Mouse (Mus musculus) neural tube, embryonic 14.5 days (tissue): ENCODE data around the gene Spout1. TPM values are rescaled to one million over a fixed set of nuclear protein-coding genes. Genes with fewer than 3 reads are reported as not detected.
"Not testable (repeated sequence)": the region's sequence is repeated elsewhere in the genome, so short reads cannot be mapped to it uniquely, and the experiment has no call there.

ENCODE experiments used
- ATAC-seq: fragments of 200-750 bp; cut with Nextera tagmentation; 2 replicates; pipeline ENCODE4 v1.8.0; 2017; ENCODE audit warnings: low read depth, mild to moderate bottlenecking, moderate TSS enrichment, moderate library complexity
- H3K27ac ChIP-seq: fragments of 300-500 bp; sonication (generic); 2 replicates; pipeline ENCODE4 v1.5.1; 2014; ENCODE audit warnings: low read depth, mild to moderate bottlenecking, control low read depth, low read length, moderate library complexity, mixed read lengths
- H3K27me3 ChIP-seq: fragments of 300-500 bp; sonication (generic); 2 replicates; pipeline ENCODE4 v1.6.1; 2014; ENCODE audit warnings: low read length; ENCODE audit not compliant: control insufficient read depth, insufficient read depth
- H3K36me3 ChIP-seq: fragments of 300-500 bp; sonication (generic); 2 replicates; pipeline ENCODE4 v1.6.1; 2014; ENCODE audit warnings: low read length, mixed read lengths; ENCODE audit not compliant: control insufficient read depth, insufficient read depth
- H3K4me1 ChIP-seq: fragments of 300-500 bp; sonication (generic); 2 replicates; pipeline ENCODE4 v1.6.1; 2014; ENCODE audit warnings: low read length; ENCODE audit not compliant: control insufficient read depth, insufficient read depth
- H3K4me2 ChIP-seq: fragments of 300-500 bp; sonication (generic); 2 replicates; pipeline ENCODE4 v1.6.1; 2014; ENCODE audit warnings: mild to moderate bottlenecking, low read depth, low read length, control low read depth
- H3K4me3 ChIP-seq: fragments of 300-500 bp; sonication (generic); 2 replicates; pipeline ENCODE4 v1.5.1; 2014; ENCODE audit warnings: low read depth, low read length, control low read depth, mixed read lengths
- H3K9ac ChIP-seq: fragments of 300-500 bp; sonication (generic); replicated peaks from 2 replicates; pipeline ENCODE4 v1.6.1; 2014; ENCODE audit warnings: low read depth, mild to moderate bottlenecking, control low read depth, low read length, mixed read lengths
- H3K9me3 ChIP-seq: fragments of 300-500 bp; sonication (generic); 2 replicates; pipeline ENCODE4 v1.6.1; 2016; ENCODE audit warnings: low read length; ENCODE audit not compliant: control insufficient read depth
- WGBS: fragments of 180-500 bp; shearing (Covaris S2); extraction: QIAGEN DNeasy Blood & Tissue Kit; methylation state at CpG from one replicate; pipeline ENCODE4 v1.1.7; 2014; 5-methylcytosine and 5-hydroxymethylcytosine counted together
- polyA plus RNA-seq: library from polyadenylated mRNA; unstranded; fragments of >200 nt; fragmentation: Nextera tagmentation; extraction: Ambion mirVana; gene quantifications from 2 replicates; pipeline ENCODE4 v1.2.1, GENCODE M21; 2014

Gene Spout1
- polyA plus RNA-seq, 1 experiment from 2014 or later: 64.2 TPM

DNA sequence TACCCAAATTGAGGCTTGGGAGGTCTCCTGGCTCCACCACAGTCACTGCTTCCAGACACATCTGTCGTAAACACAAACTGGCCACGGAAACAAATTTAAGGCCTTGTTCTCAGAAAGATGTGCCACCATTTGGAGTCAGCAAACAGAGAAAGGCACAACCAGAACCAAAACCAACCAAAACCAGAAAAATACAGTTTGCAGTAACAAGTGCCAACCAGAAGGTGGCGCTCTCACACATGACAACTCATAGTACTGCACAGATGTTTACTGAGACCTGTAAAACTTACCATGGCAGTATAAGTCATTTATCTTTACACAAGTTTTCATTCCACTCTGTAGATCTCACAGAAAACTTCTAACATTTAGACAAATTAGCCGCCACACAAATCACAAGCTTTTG lies 11.6 kb downstream of the Spout1 start:
- Histone ChIP-seq H3K9me3 (no peaks in the 10 kb centered on the region), H3K4me3 (no peak overlapping the region), H3K4me2 (no peak overlapping the region), H3K27ac (no peak overlapping the region), H3K36me3 (no peaks in the 10 kb centered on the region), H3K9ac (no peak overlapping the region), H3K27me3 (no peaks in the 10 kb centered on the region), H3K4me1 (no peaks in the 10 kb centered on the region)
- ATAC-seq: no peak
- WGBS: 57% methylated on average over 4 of the region's 4 CpGs

- H3K27me3 ChIP-seq: no peaks in the 10 kb centered on the region
- H3K9me3 ChIP-seq: no peaks in the 10 kb centered on the region
- no peaks in the 10 kb centered on the region for H3K4me1 ChIP-seq
- no peak overlapping the region for H3K9ac ChIP-seq
- H3K4me3 ChIP-seq: no peak overlapping the region
- H3K36me3 ChIP-seq: no peaks in the 10 kb centered on the region
- no peak for ATAC-seq
- 60% methylated on average over 9 of the region's 9 CpGs for WGBS
- H3K4me2 ChIP-seq: no peak overlapping the region
- no peak overlapping the region for H3K27ac ChIP-seq
Measured at GRCm38 (mm10) chr2:30164340-30164932, 13.8 kb downstream of the Spout1 start.

DNA sequence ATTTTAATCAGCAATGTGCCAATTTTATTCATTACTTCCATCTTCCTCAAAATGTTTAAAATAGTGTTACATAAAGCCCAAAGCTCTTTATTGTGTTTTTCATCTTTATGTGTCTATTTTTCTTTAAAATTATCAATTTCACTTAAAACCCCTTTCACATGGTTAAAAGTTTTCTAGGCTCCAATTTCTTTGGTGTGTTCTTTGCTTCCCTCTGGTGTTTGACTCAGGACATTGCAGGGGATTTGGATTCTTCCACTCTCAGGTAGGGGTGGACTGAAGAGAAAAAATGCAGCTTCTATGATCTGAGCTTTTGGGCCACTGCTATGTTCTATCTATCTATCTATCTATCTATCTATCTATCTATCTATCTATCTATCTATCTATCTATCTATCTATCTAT lies 16.4 kb downstream of the Spout1 start:
- H3K27ac ChIP-seq: no peak overlapping the region
- H3K4me1 ChIP-seq: no peaks in the 10 kb centered on the region
- H3K9ac ChIP-seq: no peak overlapping the region
- H3K36me3 ChIP-seq: no peaks in the 10 kb centered on the region
- no peak overlapping the region for H3K4me2 ChIP-seq
- ATAC-seq: no peak
- H3K9me3 ChIP-seq: no peaks in the 10 kb centered on the region
- H3K27me3 ChIP-seq: no peaks in the 10 kb centered on the region
- H3K4me3 ChIP-seq: no peak overlapping the region

DNA sequence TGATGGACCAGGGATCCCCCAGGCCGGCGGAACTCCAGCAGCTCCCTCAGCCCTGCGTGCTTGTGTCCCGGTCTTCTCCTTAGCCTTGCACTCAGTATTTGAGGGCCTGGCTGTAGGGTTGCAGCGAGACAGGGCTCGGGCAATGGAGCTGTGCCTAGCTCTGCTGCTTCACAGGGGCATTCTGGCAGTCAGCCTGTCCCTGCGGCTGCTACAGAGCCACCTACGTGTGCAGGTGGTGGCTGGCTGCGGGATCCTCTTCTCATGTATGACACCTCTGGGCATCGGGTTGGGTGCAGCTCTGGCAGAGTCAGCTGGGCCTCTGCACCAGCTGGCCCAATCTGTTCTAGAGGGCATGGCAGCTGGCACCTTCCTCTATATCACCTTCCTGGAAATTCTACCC lies 18.4 kb downstream of the Spout1 start:
- H3K9ac ChIP-seq, H3K4me1 ChIP-seq, H3K27me3 ChIP-seq, H3K4me3 ChIP-seq, H3K9me3 ChIP-seq, H3K36me3 ChIP-seq, ATAC-seq, H3K27ac ChIP-seq, H3K4me2 ChIP-seq: not testable (repeated sequence)
- WGBS: 76% methylated on average over 6 of the region's 10 CpGs

- ATAC-seq: no peak
- no peaks in the 10 kb centered on the region for H3K4me1 ChIP-seq
- no peaks in the 10 kb centered on the region for H3K27me3 ChIP-seq
- WGBS: 80% methylated on average over 8 of the region's 8 CpGs
- H3K4me2 ChIP-seq: no peak overlapping the region
- no peaks in the 10 kb centered on the region for H3K9me3 ChIP-seq
- H3K9ac ChIP-seq: no peak overlapping the region
- H3K4me3 ChIP-seq: no peak overlapping the region
- peaks cover 25% of the 10 kb centered on the region for H3K36me3 ChIP-seq
- no peak overlapping the region for H3K27ac ChIP-seq
Measured at GRCm38 (mm10) chr2:30152616-30153015, 25.6 kb downstream of the Spout1 start.

DNA sequence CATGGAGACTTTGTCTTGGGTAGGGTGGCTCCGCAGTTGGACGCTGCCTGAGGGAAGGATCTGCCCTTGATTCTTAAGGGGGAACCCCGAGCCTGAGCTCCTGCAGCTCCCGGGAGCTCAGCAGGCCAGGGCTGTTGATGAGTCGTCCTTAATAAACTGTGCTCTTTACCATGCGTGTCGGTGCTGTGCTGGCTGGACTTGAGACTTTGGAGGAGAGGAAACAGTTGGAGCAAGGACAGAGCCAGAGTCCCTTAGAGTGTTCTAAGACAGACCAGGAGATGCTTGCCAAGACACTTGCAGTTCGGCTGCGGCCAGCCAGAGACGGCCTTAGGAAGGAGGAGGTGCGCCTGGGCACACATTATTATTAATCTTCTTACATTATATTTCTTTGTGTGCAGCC lies 26.4 kb downstream of the Spout1 start:
- Histone ChIP-seq H3K27ac (no peak overlapping the region), H3K9ac (no peak overlapping the region), H3K4me2 (no peak overlapping the region), H3K4me3 (no peak overlapping the region), H3K36me3 (peaks cover 33% of the 10 kb centered on the region), H3K27me3 (no peaks in the 10 kb centered on the region), H3K9me3 (no peaks in the 10 kb centered on the region), H3K4me1 (no peaks in the 10 kb centered on the region)
- WGBS: 91% methylated on average over 11 of the region's 11 CpGs
- ATAC-seq: no peak

DNA sequence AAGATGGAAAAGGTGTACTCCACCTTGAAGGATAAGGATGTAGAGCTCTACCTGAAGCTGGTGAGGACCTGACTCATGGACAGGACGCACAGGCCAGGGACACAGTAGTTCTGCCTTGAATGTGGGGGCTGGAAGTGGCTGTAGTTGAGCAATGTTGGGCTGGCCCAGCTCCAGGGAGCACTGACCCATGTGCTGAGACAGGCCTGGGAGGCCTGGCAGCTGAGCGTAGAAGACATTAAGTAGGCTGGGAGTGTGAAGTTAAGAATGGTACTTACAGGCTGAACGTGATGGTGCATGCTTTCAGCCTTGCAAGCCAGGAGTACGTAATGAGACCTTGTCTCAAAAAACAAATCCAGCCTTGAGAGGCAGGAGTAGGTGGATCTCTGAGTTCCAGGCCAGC lies 30.8 kb downstream of the Spout1 start:
- H3K4me3 ChIP-seq: no peak overlapping the region
- no peak overlapping the region for H3K9ac ChIP-seq
- no peaks in the 10 kb centered on the region for H3K27me3 ChIP-seq
- no peak for ATAC-seq
- no peaks in the 10 kb centered on the region for H3K9me3 ChIP-seq
- H3K27ac ChIP-seq: no peak overlapping the region
- H3K4me2 ChIP-seq: no peak overlapping the region
- H3K4me1 ChIP-seq: no peaks in the 10 kb centered on the region
- peaks cover 62% of the 10 kb centered on the region for H3K36me3 ChIP-seq
- WGBS: 98% methylated on average over 4 of the region's 4 CpGs

GRCm38 (mm10) chr2:30144436-30144835 lies 33.8 kb downstream of the Spout1 start:
- Histone ChIP-seq H3K9ac (no peak overlapping the region), H3K27ac (no peak overlapping the region), H3K4me1 (no peaks in the 10 kb centered on the region), H3K27me3 (no peaks in the 10 kb centered on the region), H3K4me2 (no peak overlapping the region), H3K36me3 (peaks cover 69% of the 10 kb centered on the region), H3K4me3 (no peak overlapping the region), H3K9me3 (no peaks in the 10 kb centered on the region)
- WGBS: 99% methylated on average over 4 of the region's 4 CpGs
- no peak for ATAC-seq

GRCm38 (mm10) chr2:30140021-30140420 lies 38.2 kb downstream of the Spout1 start:
- H3K4me3 ChIP-seq, H3K4me2 ChIP-seq, ATAC-seq, H3K4me1 ChIP-seq, H3K9ac ChIP-seq, H3K9me3 ChIP-seq, H3K27ac ChIP-seq, H3K27me3 ChIP-seq: not testable (repeated sequence)
- WGBS: 89% methylated on average over 4 of the region's 4 CpGs
- H3K36me3 ChIP-seq: peaks cover 53% of the 10 kb centered on the region
